Mouse (Mus musculus): ENCODE results near the gene Smim10l1. TPM values are rescaled to one million over a fixed set of nuclear protein-coding genes. Genes with fewer than 3 reads are reported as not detected.
A peak's percentile ranks its signal among the peaks of the same experiment; 100 is the strongest.

Gene Smim10l1
- total RNA-seq (2014; rRNA removed) (104 and 214 TPM in 2 replicates), polyA plus RNA-seq (2015; fragmentation: Nextera tagmentation; extraction: Ambion mirVana) (129 and 148 TPM in 2 replicates)

DNA sequence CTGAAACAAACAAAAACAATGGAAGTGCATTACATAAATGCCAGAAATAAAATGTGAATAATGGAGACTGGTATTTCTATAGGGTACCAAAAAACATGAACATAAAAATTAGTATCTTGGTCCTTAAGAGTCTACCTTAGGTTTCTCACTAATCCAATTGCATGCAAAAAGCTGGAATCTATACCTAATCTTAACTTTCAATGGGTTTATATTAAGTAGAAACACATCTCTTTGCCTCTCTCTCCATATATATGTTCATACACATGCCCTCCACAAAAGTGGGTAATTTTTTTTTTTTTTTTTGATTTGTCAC is at the start of gene Smim10l1:
Gene Smim10l1, plus strand, starts transcription at position 301 of the 313 bp plus-strand sequence.
- Histone ChIP-seq H3K9me3 (ENCODE audit: low read length) (no peaks in the 10 kb centered on the region), H3K4me2 (ENCODE audit: low read depth, low read length) (peak within 1 kb of the TSS; percentile 68), H3K9ac (replicated peaks; ENCODE audit: low read length) (peak within 1 kb of the TSS; percentile 93), H3K27me3 (ENCODE audit: insufficient read depth, low read length) (no peaks in the 10 kb centered on the region), H3K27ac (peak within 1 kb of the TSS; percentile 99), H3K36me3 (ENCODE audit: insufficient read depth, low read length) (no peaks in the 10 kb centered on the region), H3K4me1 (ENCODE audit: insufficient read depth, low read length) (no peaks in the 10 kb centered on the region), H3K4me3 (ENCODE audit: low read length) (peak within 1 kb of the TSS; percentile 67)
- no peak for DNase-seq (ENCODE audit: low spot score)
- no peak for ATAC-seq
- no peak for TF ChIP-seq CTCF (IDR thresholded peaks at IDR 0.05; ENCODE audit: low read depth)

DNA sequence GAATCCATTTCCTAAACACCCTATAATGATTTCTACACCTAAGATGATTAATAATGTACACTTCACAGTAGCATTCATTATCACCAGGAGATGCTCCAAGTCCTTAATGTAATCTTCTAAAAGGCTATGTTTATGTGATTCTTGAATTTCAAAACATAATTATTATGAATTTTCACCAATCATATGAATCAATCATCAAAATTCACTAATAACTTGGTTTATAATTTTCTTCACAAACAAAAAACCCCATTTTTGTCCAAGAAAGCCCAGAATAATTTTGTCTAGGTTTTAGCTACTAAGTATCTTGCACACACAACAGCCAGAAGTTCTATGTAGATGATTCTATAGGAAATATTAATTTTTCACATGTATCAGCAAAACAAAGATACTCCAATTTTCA is 49.0 kb upstream of the Smim10l1 start, which contains the start of gene Tas2r140:
Gene Tas2r140, minus strand, starts transcription at position 101 of the 400 bp plus-strand sequence.
- Histone ChIP-seq H3K36me3 (ENCODE audit: insufficient read depth, low read length) (no peaks in the 10 kb centered on the region), H3K9ac (replicated peaks; ENCODE audit: low read length) (no peak within 1 kb of the TSS), H3K4me3 (ENCODE audit: low read length) (no peak within 1 kb of the TSS), H3K4me1 (ENCODE audit: insufficient read depth, low read length) (no peaks in the 10 kb centered on the region), H3K27ac (no peak within 1 kb of the TSS), H3K9me3 (ENCODE audit: low read length) (no peaks in the 10 kb centered on the region), H3K4me2 (ENCODE audit: low read depth, low read length) (no peak within 1 kb of the TSS), H3K27me3 (ENCODE audit: insufficient read depth, low read length) (no peaks in the 10 kb centered on the region)
- DNase-seq (ENCODE audit: low spot score) (no peak), ATAC-seq (no peak)
- no peak for TF ChIP-seq CTCF (IDR thresholded peaks at IDR 0.05; ENCODE audit: low read depth)

DNA sequence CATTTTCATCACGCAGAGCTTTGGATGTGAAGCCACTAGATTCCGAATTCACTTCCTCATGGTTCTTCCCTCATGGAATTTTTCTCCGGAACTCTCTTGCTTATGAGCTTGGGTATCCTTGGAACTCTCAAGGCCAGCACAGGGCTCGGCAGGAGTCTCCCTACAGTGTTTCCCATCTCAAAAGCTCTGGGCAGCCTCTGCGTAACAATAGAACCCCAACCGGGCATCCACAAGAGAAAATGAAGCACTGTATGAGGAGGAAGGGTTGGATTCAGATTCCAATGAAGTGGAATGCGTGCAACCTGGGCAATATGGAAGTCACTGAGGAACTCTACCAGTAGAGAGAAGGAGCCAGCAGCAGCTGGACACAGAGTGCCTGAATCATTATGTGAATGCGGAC is 12.5 kb upstream of the Smim10l1 start:
- ATAC-seq, result no peak
- Histone ChIP-seq H3K27ac (no peak overlapping the region), H3K4me2 (ENCODE audit: low read depth, low read length) (no peak overlapping the region), H3K27me3 (ENCODE audit: insufficient read depth, low read length) (no peaks in the 10 kb centered on the region), H3K4me3 (ENCODE audit: low read length) (no peak overlapping the region), H3K36me3 (ENCODE audit: insufficient read depth, low read length) (no peaks in the 10 kb centered on the region), H3K9me3 (ENCODE audit: low read length) (no peaks in the 10 kb centered on the region), H3K9ac (replicated peaks; ENCODE audit: low read length) (no peak overlapping the region), H3K4me1 (ENCODE audit: insufficient read depth, low read length) (no peaks in the 10 kb centered on the region)
- 70% methylated on average over 8 of the region's 8 CpGs for WGBS
- TF ChIP-seq CTCF (IDR thresholded peaks at IDR 0.05; ENCODE audit: low read depth), result no peak
- no peak for DNase-seq (ENCODE audit: low spot score)

DNA sequence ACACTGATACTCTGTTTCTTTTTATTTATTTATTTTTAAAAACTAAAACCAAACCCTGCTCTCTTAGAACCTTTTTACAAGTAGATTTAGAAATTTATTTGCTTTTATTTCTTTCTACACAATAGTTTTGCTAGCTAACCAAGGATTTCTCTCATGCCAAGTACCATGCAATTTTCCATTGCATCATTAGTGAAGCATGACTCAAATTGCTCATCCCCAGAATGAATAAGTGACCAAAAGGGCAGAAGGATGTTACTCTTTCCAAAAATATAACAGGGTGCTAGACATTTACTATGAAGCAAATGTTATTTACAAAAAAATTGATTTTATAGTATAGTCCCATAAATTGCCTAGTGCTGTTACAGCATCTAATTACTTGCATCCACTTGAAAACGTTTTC is 2.3 kb upstream of the Smim10l1 start:
- Histone ChIP-seq H3K9ac (replicated peaks; ENCODE audit: low read length) (no peak overlapping the region), H3K4me2 (ENCODE audit: low read depth, low read length) (no peak overlapping the region), H3K36me3 (ENCODE audit: insufficient read depth, low read length) (no peaks in the 10 kb centered on the region), H3K4me3 (ENCODE audit: low read length) (no peak overlapping the region), H3K9me3 (ENCODE audit: low read length) (no peaks in the 10 kb centered on the region), H3K4me1 (ENCODE audit: insufficient read depth, low read length) (no peaks in the 10 kb centered on the region), H3K27me3 (ENCODE audit: insufficient read depth, low read length) (no peaks in the 10 kb centered on the region), H3K27ac (no peak overlapping the region)
- 53% methylated on average over 1 of the region's 1 CpGs for WGBS
- DNase-seq (ENCODE audit: low spot score), result no peak
- no peak for TF ChIP-seq CTCF (IDR thresholded peaks at IDR 0.05; ENCODE audit: low read depth)
- no peak for ATAC-seq

DNA sequence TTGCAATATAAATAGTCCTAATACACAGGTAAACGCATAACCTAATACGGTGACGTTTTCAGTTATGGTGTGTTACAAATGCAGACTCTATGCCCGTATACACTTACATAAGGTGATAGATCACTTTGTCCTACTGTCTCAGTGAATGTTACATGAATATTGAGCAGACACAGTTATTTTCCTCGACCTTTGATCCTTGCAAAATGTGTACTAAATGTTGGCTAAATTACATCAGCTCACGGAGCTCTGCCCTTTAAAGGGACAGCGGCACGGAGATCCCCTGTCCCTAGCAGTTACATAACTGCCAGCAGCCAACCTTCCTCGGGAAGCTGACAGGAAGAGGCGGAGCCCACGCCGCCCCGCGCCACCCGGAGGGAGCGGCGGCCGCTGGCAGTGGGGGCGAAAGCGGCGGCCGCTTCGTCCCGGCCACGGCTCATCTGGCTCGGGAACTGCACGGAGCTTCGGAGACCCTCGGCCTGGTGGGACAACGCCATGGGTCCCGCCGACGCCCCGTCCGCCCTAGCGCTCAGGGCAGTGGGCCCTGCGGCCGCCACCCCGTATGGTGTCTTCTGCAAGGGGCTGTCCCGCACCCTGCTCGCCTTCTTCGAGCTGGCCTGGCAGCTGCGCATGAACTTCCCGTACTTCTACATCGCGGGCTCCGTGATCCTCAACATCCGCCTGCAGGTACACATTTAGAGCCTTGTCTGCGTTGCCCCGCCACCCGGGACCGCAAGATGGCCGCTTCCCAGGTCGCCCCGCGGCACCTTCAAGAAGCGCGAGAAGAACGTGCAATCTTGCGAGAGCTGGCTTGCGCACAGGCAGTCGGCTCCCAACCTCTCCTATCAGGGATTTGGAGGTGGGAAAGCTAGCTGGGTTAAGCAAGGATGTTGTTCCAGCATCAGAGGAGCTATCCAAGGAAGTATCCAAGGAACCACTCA is 482 bp downstream of the Smim10l1 start:
- Histone ChIP-seq H3K27me3 (ENCODE audit: insufficient read depth, low read length) (no peaks in the 10 kb centered on the region), H3K27ac (peak overlapping the region; percentile 99), H3K4me1 (ENCODE audit: insufficient read depth, low read length) (no peaks in the 10 kb centered on the region), H3K9ac (replicated peaks; ENCODE audit: low read length) (peak overlapping the region; percentile 93), H3K4me2 (ENCODE audit: low read depth, low read length) (peak overlapping the region; percentile 68), H3K9me3 (ENCODE audit: low read length) (no peaks in the 10 kb centered on the region), H3K36me3 (ENCODE audit: insufficient read depth, low read length) (no peaks in the 10 kb centered on the region), H3K4me3 (ENCODE audit: low read length) (peak overlapping the region; percentile 67)
- WGBS, result under 1% methylated on average over 62 of the region's 62 CpGs
- peak; percentile 29 for TF ChIP-seq CTCF (IDR thresholded peaks at IDR 0.05; ENCODE audit: low read depth)
- DNase-seq (ENCODE audit: low spot score) (peak; percentile 95), ATAC-seq (peak; percentile 98)

Other genes with a start within 250 kb of the Smim10l1 start
- gene Tas2r116, start 249.5 kb upstream of the Smim10l1 start, total RNA-seq (2014; rRNA removed), result not detected in 2 replicates
- not detected in 2 replicates for gene Tas2r116, start 249.5 kb upstream of the Smim10l1 start, polyA plus RNA-seq (2015; fragmentation: Nextera tagmentation; extraction: Ambion mirVana)
- not detected in 2 replicates for gene Tas2r110, start 236.9 kb upstream of the Smim10l1 start, total RNA-seq (2014; rRNA removed)
- gene Tas2r110, start 236.9 kb upstream of the Smim10l1 start, polyA plus RNA-seq (2015; fragmentation: Nextera tagmentation; extraction: Ambion mirVana), result not detected in 2 replicates
- not detected in 2 replicates for gene Tas2r113, start 211.9 kb upstream of the Smim10l1 start, total RNA-seq (2014; rRNA removed)
- not detected in 2 replicates for gene Tas2r113, start 211.9 kb upstream of the Smim10l1 start, polyA plus RNA-seq (2015; fragmentation: Nextera tagmentation; extraction: Ambion mirVana)
- not detected in 2 replicates for gene Tas2r125, start 195.3 kb upstream of the Smim10l1 start, total RNA-seq (2014; rRNA removed)
- not detected in 2 replicates for gene Tas2r125, start 195.3 kb upstream of the Smim10l1 start, polyA plus RNA-seq (2015; fragmentation: Nextera tagmentation; extraction: Ambion mirVana)
- gene Tas2r129, start 153.8 kb upstream of the Smim10l1 start, total RNA-seq (2014; rRNA removed), result not detected in 2 replicates
- not detected in 2 replicates for gene Tas2r129, start 153.8 kb upstream of the Smim10l1 start, polyA plus RNA-seq (2015; fragmentation: Nextera tagmentation; extraction: Ambion mirVana)
- gene Tas2r131, start 147.0 kb upstream of the Smim10l1 start, total RNA-seq (2014; rRNA removed), result not detected in 2 replicates
- gene Tas2r131, start 147.0 kb upstream of the Smim10l1 start, polyA plus RNA-seq (2015; fragmentation: Nextera tagmentation; extraction: Ambion mirVana), result not detected in 2 replicates
- not detected in 2 replicates for gene Tas2r109, start 123.9 kb upstream of the Smim10l1 start, total RNA-seq (2014; rRNA removed)
- gene Tas2r109, start 123.9 kb upstream of the Smim10l1 start, polyA plus RNA-seq (2015; fragmentation: Nextera tagmentation; extraction: Ambion mirVana), result not detected in 2 replicates
- gene Tas2r103, start 67.8 kb upstream of the Smim10l1 start, total RNA-seq (2014; rRNA removed), result not detected in 2 replicates
- not detected in 2 replicates for gene Tas2r103, start 67.8 kb upstream of the Smim10l1 start, polyA plus RNA-seq (2015; fragmentation: Nextera tagmentation; extraction: Ambion mirVana)
- gene Tas2r140, start 49.1 kb upstream of the Smim10l1 start, total RNA-seq (2014; rRNA removed), result not detected in 2 replicates
- gene Tas2r140, start 49.1 kb upstream of the Smim10l1 start, polyA plus RNA-seq (2015; fragmentation: Nextera tagmentation; extraction: Ambion mirVana), result not detected in 2 replicates
- gene 5530400C23Rik, start 187.3 kb downstream of the Smim10l1 start, total RNA-seq (2014; rRNA removed), result not detected in 2 replicates
- gene 5530400C23Rik, start 187.3 kb downstream of the Smim10l1 start, polyA plus RNA-seq (2015; fragmentation: Nextera tagmentation; extraction: Ambion mirVana), result not detected in 2 replicates